Mouse (Mus musculus) ES-E14 (cell line): ENCODE measurements at regions not wholly inside any gene's neighbourhood (a gene's known extent, or its start where the extent isn't known, plus 50 kb on each side); places are given as distances from the start of the nearest gene placed in this dataset.

ENCODE experiments used
- MAFK ChIP-seq: IDR thresholded peaks from 2 replicates; pipeline ENCODE4 v1.6.1; 2014; ENCODE audit warnings: mild to moderate bottlenecking, low read depth, low read length, inconsistent platforms; ENCODE audit not compliant: insufficient read depth
- ZC3H11A ChIP-seq: IDR thresholded peaks from 2 replicates; pipeline ENCODE4 v1.6.1; 2012; ENCODE audit warnings: low read depth, mild to moderate bottlenecking, inconsistent platforms, low read length, borderline replicate concordance

GRCm38 (mm10) chr10:46663041-46663440, 1085.4 kb downstream of the Hace1 start:
- TF ChIP-seq ZC3H11A, result no peak
- TF ChIP-seq MAFK, result no peak
